Mouse (Mus musculus) ES-CJ7 (cell line): Measurements from ENCODE around the gene Mmp27.

Source experiments
- DNase-seq: peaks from one replicate; pipeline ENCODE4 v3.0.0; 2011; ENCODE audit warnings: low read depth, low spot score

Mmp27 gene

GRCm38 (mm10) chr9:7602982-7603742 is 32.0 kb downstream of the Mmp27 start:
- peak; percentile 68 for DNase-seq

- no peak for DNase-seq
These were observed 32.8 kb downstream of the Mmp27 start for GRCm38 (mm10) chr9:7604005-7604404.

GRCm38 (mm10) chr9:7605638-7606037 is 34.4 kb downstream of the Mmp27 start:
- no peak for DNase-seq

- no peak for DNase-seq
These were observed 51.4 kb downstream of the Mmp27 start for GRCm38 (mm10) chr9:7622582-7622981.

- no peak for DNase-seq
These were observed 56.7 kb downstream of the Mmp27 start, which contains the start of gene Mmp20 for GRCm38 (mm10) chr9:7627931-7628330. Mmp20 (plus strand) TSS chr9:7628231.
